Mouse (Mus musculus) midbrain, embryonic 10.5 days (tissue): ENCODE measurements around the gene Scamp4. TPM values are rescaled to one million over a fixed set of nuclear protein-coding genes. Genes with fewer than 3 reads are reported as not detected.

Experiments
- DNase-seq: peaks from one replicate; pipeline ENCODE4 v3.0.0-alpha.2; 2017; ENCODE audit warnings: low spot score
- H3K27ac ChIP-seq: fragments of 300-500 bp; sonication (generic); replicated peaks from 2 replicates; pipeline ENCODE4 v1.5.1; 2016; ENCODE audit warnings: mild to moderate bottlenecking
- H3K27me3 ChIP-seq: fragments of 300-500 bp; sonication (generic); 2 replicates; pipeline ENCODE4 v1.6.1; 2016; ENCODE audit warnings: low read depth, mild to moderate bottlenecking; ENCODE audit not compliant: poor library complexity, severe bottlenecking
- H3K36me3 ChIP-seq: fragments of 300-500 bp; sonication (generic); 2 replicates; pipeline ENCODE4 v1.6.1; 2016; ENCODE audit warnings: mild to moderate bottlenecking, moderate library complexity
- H3K4me1 ChIP-seq: fragments of 300-500 bp; sonication (generic); 2 replicates; pipeline ENCODE4 v1.6.1; 2016
- H3K4me3 ChIP-seq: fragments of 300-500 bp; sonication (generic); 2 replicates; pipeline ENCODE4 v1.5.1; 2016; ENCODE audit warnings: mild to moderate bottlenecking, moderate library complexity
- H3K9me3 ChIP-seq: fragments of 300-500 bp; sonication (generic); replicated peaks from 2 replicates; pipeline ENCODE4 v1.6.1; 2016; ENCODE audit warnings: mild to moderate bottlenecking
- WGBS: fragments of 180-500 bp; shearing (Covaris S2); methylation state at CpG from one replicate; pipeline ENCODE4 v1.1.7; 2016; 5-methylcytosine and 5-hydroxymethylcytosine counted together
- polyA plus RNA-seq: library from polyadenylated mRNA; unstranded; fragments of >200 nt; fragmentation: Nextera tagmentation; extraction: Ambion mirVana; gene quantifications from 2 replicates; pipeline ENCODE4 v1.2.1, GENCODE M21; 2016

Gene Scamp4
- polyA plus RNA-seq, 1 experiment from 2014 or later = 94.1 TPM

DNA sequence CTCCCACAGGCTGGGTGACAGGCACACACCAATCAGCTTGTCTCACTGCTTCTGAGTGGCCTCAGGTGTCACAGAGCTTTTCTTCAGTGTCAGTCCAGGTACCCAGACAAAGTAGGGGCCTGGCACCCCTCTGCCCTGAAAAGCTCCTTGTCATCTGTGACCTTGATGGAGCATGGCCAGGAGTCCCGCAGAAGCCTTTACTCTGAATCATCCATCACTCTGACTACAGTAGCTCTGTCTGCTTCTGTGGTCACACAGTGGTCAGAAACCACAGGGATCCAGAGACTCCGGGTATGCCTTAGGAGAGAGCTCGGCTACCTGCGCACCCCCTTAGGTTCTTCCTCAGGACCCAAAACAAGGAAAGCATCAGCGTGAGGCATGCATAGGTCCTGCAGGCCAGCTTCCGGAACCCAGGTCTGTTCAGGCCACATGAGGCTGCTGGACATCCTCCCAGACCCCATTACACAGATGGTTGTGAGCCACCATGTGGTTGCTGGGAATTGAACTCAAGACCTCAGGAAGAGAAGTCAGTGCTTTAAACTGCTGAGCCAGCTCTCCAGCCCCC lies 50.6 kb downstream of the Scamp4 start:
- H3K9me3 ChIP-seq = no peaks in the 10 kb centered on the region
- H3K4me3 ChIP-seq = no peak overlapping the region
- peaks cover 28% of the 10 kb centered on the region for H3K36me3 ChIP-seq
- WGBS = 95% methylated on average over 6 of the region's 6 CpGs
- no peaks in the 10 kb centered on the region for H3K27me3 ChIP-seq
- peaks cover 31% of the 10 kb centered on the region for H3K4me1 ChIP-seq
- DNase-seq = no peak
- H3K27ac ChIP-seq = no peak overlapping the region

DNA sequence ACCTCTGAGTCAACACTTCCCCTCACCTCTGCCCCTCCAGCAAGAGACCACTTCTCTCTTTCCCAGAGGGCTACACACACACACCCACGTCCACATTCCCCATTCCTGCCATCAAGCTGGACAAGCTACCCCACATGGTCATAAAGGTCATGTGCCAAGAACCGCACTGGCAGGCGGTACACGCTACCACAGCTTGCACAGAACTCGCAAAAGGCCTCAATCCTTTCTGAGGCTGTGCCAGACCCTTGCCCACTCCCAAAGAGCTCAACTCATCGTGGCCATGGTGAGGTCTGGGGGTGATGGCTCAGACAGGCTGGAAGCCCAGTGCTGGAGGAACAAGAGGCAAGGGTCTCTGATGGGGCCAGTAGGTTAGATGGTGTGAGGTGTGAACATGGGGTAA lies 52.2 kb downstream of the Scamp4 start:
- no peaks in the 10 kb centered on the region for H3K9me3 ChIP-seq
- no peak overlapping the region for H3K27ac ChIP-seq
- DNase-seq = no peak
- H3K4me3 ChIP-seq = peak overlapping the region; percentile 94
- H3K36me3 ChIP-seq = peaks cover 15% of the 10 kb centered on the region
- 91% methylated on average over 6 of the region's 6 CpGs for WGBS
- H3K27me3 ChIP-seq = no peaks in the 10 kb centered on the region
- H3K4me1 ChIP-seq = peaks cover 38% of the 10 kb centered on the region

DNA sequence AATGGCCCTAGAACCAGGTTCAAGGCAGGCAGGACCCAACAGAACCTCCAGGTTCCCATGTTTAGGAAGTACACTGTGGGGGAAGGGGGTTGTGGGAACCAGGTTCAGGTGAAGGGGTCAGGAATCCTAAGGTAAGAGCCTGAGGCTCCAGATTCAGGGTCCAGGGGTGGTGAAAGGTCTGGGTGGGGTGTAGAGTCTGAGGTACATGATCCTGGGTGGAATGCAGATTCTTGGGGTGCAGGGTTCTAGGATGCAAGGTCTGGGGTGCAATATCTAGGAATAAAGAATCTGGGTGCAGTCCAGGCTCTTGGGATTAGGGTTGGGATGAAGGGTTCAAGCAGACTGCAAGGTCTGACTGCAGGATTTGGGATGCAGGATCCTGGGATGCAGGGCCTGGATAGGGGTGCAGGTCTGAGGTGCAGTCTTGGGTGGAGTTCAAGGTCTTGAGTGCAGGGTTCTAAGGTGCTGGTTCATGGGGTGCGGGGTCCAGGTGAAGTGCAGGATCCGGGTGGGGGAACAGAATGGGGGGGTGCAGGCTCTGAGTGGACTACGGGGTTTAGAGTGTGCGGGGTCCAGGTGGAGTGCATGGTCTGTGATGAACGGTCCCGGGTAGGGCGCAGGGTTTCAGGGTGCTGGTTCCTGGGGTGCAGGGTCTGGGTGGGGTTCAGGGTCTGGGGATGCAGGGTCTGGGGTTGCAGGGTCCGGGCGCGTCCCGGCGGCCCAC lies 52.9 kb downstream of the Scamp4 start:
- DNase-seq = no peak
- H3K9me3 ChIP-seq = no peaks in the 10 kb centered on the region
- peak overlapping the region; percentile 95 for H3K27ac ChIP-seq
- peaks cover 38% of the 10 kb centered on the region for H3K4me1 ChIP-seq
- H3K27me3 ChIP-seq = no peaks in the 10 kb centered on the region
- WGBS = 7% methylated on average over 12 of the region's 12 CpGs
- H3K36me3 ChIP-seq = peaks cover 12% of the 10 kb centered on the region
- peak overlapping the region; percentile 94 for H3K4me3 ChIP-seq

DNA sequence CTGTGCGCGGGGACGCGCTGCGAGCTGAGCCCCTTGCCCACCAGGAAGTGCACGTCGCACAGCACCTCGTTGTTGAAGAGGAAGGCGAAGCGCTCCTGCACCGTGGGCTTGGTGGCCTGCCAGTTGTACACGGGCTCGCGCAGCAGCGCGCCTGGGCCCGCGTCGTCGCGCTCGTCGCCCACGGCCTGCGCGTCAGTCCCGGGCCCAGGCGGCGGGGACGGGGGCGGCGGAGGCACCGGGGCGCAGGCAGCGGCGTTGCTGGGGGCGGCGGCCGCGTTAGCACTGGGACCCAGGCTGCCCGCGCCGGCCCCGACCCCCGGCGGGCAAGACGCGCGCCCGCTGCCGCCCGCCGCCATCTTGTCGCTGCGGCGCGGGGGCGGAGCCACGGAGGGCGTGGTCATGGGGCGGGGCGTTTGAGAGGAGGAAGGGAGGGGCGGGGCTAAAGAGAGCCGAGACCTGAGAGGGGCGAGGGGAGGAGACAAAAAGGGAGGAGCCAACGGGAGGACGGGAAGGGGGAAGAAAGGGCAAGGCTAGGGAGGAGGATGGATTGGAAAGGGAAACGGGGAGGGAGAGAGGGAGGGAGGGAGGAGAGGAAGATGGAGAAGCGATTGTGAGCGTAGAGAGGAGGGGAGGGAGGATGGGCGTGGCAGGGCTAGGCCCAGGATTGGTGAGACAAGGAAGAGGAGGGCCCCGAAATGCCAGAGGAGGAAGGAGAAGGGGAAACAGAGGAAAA lies 53.6 kb downstream of the Scamp4 start:
- H3K4me3 ChIP-seq = peak overlapping the region; percentile 94
- WGBS = 1% methylated on average over 72 of the region's 72 CpGs
- H3K27me3 ChIP-seq = no peaks in the 10 kb centered on the region
- no peaks in the 10 kb centered on the region for H3K9me3 ChIP-seq
- peak overlapping the region; percentile 95 for H3K27ac ChIP-seq
- DNase-seq = peak; percentile 98
- H3K36me3 ChIP-seq = peaks cover 10% of the 10 kb centered on the region
- peaks cover 38% of the 10 kb centered on the region for H3K4me1 ChIP-seq

DNA sequence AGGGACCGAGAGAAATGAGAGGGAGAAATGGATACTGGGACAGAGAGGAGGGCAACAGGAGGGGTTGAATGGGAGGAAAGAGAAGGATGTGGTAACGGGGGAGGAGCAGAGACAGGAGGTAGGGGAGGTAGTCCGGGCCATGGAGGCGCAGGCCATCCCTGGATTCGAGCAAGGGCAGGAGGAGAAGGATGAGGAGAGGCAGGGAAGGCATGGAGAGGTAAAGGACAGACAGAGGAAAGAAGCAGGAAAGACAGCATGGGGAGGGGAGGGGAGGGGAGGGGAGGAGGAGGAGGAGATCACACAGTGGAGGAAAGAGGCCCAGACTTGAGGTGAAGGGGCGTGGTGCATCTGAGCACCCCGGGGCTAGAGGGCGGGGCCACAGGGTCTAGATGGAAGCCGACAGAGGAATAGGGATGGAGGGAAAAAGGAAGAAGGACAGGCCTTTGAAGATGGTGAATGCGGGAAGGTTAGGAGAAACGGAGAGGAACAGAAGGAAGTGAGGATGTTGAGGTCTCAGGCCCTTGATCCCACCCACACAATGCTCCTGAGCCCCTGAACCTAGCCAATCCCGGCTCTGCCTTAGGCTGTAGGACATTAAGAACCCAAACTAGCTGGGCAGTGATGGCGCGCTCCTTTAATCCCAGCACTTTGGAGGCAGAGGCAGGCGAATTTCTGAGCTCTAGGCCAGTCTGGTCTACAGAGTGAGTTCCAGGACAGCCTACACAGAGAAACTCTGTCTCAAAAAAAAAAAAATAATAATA lies 54.4 kb downstream of the Scamp4 start, which contains the start of gene Btbd2:
Gene Btbd2, minus strand, starts transcription at position 209 of the 761 bp plus-strand sequence.
- H3K27me3 ChIP-seq = no peaks in the 10 kb centered on the region
- 19% methylated on average over 15 of the region's 15 CpGs for WGBS
- H3K4me3 ChIP-seq = peak within 1 kb of the TSS; percentile 94
- H3K9me3 ChIP-seq = no peaks in the 10 kb centered on the region
- peak within 1 kb of the TSS; percentile 95 for H3K27ac ChIP-seq
- peaks cover 5% of the 10 kb centered on the region for H3K36me3 ChIP-seq
- peaks cover 38% of the 10 kb centered on the region for H3K4me1 ChIP-seq
- DNase-seq = no peak

DNA sequence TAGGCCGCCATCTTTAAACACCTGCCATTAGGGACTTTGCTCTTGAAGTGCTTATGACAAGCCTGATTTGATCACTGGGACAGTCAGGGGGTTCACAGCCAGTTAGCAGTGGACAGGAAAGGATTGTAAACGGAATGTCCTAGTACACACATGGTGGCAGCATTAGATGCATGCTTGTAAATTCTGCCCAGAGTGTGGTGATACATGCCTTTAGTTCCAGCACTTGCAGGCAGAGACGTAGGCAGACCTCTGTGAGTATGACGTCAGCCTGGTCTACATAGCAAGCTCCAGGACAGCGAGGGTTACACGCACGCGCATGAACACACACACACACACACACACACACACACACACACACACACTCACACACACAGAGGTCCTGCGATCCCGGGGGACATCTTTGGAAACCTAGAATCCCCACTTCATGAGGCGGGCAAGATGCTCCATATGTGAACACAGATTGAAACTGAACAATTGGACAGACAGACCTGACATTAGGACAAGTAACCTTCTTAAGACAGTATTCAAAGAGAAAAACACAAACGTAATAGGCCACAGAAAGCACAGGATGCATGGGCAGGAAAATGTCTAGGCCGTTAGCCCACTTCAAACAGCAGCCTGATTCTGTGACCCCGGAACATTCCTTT lies 55.6 kb downstream of the Scamp4 start:
- 0 out of 2 replicates have a peak overlapping the region, but pooled peaks have one; percentile 1 for H3K4me3 ChIP-seq
- no peak overlapping the region for H3K27ac ChIP-seq
- H3K27me3 ChIP-seq = no peaks in the 10 kb centered on the region
- H3K9me3 ChIP-seq = no peaks in the 10 kb centered on the region
- no peaks in the 10 kb centered on the region for H3K36me3 ChIP-seq
- peaks cover 41% of the 10 kb centered on the region for H3K4me1 ChIP-seq
- DNase-seq = no peak
- WGBS = 92% methylated on average over 14 of the region's 14 CpGs

DNA sequence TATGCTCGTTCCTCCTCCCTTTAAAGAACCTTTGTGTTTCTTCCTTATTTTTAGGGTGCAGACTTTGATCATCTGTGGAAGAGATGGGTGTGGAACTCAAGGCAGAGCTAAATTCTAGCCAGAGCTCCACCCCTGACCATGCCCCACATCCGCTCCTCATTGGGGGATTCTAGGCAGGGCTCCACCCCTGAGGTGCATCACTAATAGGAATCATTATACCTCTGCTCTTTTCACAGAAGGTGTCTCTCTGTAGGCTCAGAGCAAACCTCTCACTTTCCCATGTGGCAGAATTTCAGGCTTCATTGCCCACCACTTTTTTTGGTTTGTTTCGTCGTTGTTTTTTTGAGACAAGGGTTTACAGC lies 56.1 kb downstream of the Scamp4 start:
- DNase-seq = no peak
- H3K4me3 ChIP-seq = no peak overlapping the region
- H3K36me3 ChIP-seq = no peaks in the 10 kb centered on the region
- no peaks in the 10 kb centered on the region for H3K9me3 ChIP-seq
- H3K4me1 ChIP-seq = peaks cover 43% of the 10 kb centered on the region
- H3K27ac ChIP-seq = 0 out of 2 replicates have a peak overlapping the region, but pooled peaks have one; percentile 20
- WGBS = 69% methylated on average over 4 of the region's 4 CpGs
- H3K27me3 ChIP-seq = no peaks in the 10 kb centered on the region

DNA sequence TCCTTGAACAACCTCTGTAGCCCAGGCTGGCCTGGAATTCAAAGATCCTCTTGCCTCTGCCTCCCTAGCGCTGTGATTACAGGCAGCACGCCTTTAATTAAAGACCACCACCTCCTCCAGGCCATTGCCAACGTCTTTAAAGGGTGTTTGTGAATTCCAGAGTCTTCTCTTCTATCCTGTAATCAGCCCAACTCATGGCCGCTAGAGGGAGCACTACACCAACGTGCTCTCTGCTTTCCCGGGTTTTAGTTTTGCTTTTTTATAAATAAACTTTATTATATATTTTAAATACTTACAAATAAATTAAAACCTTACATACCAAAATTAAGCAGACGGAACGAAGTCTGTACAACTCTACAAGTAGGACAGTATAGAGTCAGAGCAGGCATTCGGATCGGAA lies 56.5 kb downstream of the Scamp4 start:
- H3K4me1 ChIP-seq = peaks cover 41% of the 10 kb centered on the region
- H3K27me3 ChIP-seq = no peaks in the 10 kb centered on the region
- H3K36me3 ChIP-seq = no peaks in the 10 kb centered on the region
- peak; percentile 71 for DNase-seq
- 23% methylated on average over 10 of the region's 10 CpGs for WGBS
- 0 out of 2 replicates have a peak overlapping the region, but pooled peaks have one; percentile 46 for H3K27ac ChIP-seq
- no peak overlapping the region for H3K4me3 ChIP-seq
- H3K9me3 ChIP-seq = no peaks in the 10 kb centered on the region

DNA sequence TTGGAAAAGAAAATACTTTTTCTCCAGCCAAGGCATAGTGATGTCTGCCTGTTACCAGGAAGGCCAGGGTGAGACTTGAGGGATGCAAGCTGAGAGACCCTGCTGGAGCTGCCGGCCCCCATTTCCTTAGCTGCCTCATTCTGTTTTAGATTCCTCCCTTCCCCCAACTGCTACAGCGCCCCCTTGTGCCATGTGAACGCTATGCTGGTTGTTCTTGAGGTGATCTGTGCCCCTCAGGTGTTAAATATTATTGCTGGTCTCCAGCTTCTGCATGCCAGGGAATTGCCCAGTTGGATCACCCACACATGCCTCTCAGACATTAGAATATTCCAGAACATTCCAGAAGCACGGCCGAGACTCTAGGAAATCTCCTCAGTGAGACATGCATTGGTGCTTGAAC lies 58.5 kb downstream of the Scamp4 start:
- peak; percentile 37 for DNase-seq
- no peaks in the 10 kb centered on the region for H3K27me3 ChIP-seq
- H3K27ac ChIP-seq = no peak overlapping the region
- H3K4me3 ChIP-seq = no peak overlapping the region
- H3K9me3 ChIP-seq = no peaks in the 10 kb centered on the region
- H3K36me3 ChIP-seq = peaks cover 11% of the 10 kb centered on the region
- 32% methylated on average over 5 of the region's 5 CpGs for WGBS
- peaks cover 41% of the 10 kb centered on the region for H3K4me1 ChIP-seq

DNA sequence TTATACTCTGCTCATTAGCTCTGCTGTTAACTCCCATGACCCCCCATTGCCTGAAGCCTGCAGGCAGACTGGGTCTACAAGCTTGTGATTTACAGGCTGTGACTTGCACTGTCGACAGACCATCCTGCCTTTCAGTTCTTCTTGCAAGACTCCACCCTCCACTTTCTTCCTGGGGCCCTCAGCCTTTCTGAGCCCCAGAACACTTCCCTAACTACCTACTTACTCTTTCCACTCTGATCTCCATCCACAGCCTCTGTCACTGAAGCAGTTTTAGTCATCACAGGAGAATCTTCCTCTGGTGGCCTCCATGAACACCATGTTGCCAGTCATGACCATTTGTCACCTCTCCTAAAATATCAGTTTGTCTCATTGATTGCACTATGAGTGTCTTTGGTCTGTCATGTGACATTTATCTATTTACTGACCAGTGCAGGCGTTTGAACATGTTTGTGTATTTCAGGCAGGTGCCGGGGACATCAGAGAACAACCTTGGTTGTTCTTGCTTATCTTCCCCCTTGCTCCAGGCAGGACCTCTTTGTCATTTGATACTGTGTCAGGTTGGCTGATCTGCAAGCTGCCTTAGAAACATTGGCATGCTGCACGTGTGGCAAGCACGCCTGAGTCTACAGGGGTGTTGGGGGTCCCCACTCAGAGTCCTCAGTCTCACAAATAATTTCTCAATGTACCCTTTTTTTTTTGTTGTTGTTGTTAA lies 61.0 kb downstream of the Scamp4 start:
- WGBS = 71% methylated on average over 5 of the region's 5 CpGs
- Histone ChIP-seq H3K4me1 (peaks cover 35% of the 10 kb centered on the region), H3K27ac (peak overlapping the region; percentile 9; the same call in 1 of the 2 replicates), H3K9me3 (no peaks in the 10 kb centered on the region), H3K27me3 (no peaks in the 10 kb centered on the region), H3K36me3 (peaks cover 36% of the 10 kb centered on the region), H3K4me3 (no peak overlapping the region)
- no peak for DNase-seq

DNA sequence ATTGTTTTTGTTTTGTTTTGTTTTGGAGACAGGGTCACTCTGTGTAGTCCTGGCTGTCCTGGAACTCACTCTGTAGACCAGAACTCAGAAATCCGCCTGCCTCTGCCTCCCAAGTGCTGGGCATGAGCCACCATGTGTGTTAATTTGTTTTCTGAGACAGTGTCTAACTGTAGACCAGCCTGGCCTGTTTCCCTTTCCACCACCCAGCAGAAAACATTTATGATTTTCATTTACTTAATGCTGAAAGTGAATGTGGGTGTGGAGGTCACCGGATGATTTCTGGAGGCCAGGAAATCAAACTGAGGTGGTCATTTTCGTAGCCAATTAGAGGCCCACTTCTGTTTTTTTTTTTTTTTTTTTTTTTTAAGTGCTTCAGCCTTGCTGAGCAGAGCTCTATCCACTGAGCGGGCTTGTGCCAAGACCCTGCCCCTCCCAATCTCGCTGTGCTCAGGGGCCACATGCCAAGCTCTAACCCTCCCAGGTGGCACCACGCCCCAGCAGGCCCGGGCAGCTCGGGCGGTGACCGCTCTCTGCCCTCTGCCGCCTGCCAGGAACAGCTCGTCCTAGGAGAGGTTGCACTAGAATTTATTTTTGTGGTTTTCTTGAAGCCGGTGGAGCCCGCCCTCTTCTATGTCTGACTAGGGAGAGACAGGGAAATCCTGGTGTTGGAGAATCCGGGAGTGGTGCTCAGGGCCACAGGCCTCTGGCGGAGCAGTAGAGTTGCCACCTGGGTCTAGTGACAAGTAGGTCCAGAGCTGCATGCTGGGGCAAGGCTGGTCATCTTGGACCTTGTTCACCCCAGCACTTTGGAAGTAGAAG lies 61.7 kb downstream of the Scamp4 start:
- Histone ChIP-seq H3K36me3 (peaks cover 43% of the 10 kb centered on the region), H3K27me3 (no peaks in the 10 kb centered on the region), H3K4me3 (peak overlapping the region; percentile 16; the same call in 1 of the 2 replicates), H3K27ac (no peak overlapping the region; the same call in 1 of the 2 replicates), H3K4me1 (peaks cover 29% of the 10 kb centered on the region), H3K9me3 (no peaks in the 10 kb centered on the region)
- no peak for DNase-seq
- 47% methylated on average over 16 of the region's 16 CpGs for WGBS
